Mouse (Mus musculus) heart, adult 2 months (tissue): ENCODE measurements around the gene Armc8.

Experiments
- CTCF ChIP-seq: fragments of 200-600 bp; IDR thresholded peaks from 2 replicates; pipeline ENCODE4 v1.8.1; 2022; ENCODE audit warnings: antibody characterized with exemption, mild to moderate bottlenecking, moderate library complexity
- EP300 ChIP-seq: fragments of 200-500 bp; IDR thresholded peaks from 2 replicates; pipeline ENCODE4 v1.6.1; 2011; ENCODE audit warnings: low read depth, low read length, control low read depth; ENCODE audit not compliant: insufficient read depth

- TF ChIP-seq EP300 (no peak), CTCF (peak; percentile 77)
Measured at GRCm38 (mm10) chr9:99458529-99459208, 110.0 kb downstream of the Armc8 start.
